Mouse (Mus musculus) midbrain, embryonic 13.5 days (tissue): Measurements from ENCODE around the gene Comt. TPM values are rescaled to one million over a fixed set of nuclear protein-coding genes. Genes with fewer than 3 reads are reported as not detected.

Source experiments
- ATAC-seq: fragments of 200-750 bp; cut with Nextera tagmentation; 2 replicates; pipeline ENCODE4 v1.8.0; 2017; ENCODE audit warnings: mild to moderate bottlenecking, moderate TSS enrichment, moderate library complexity
- H3K27ac ChIP-seq: fragments of 300-500 bp; sonication (generic); 2 replicates; pipeline ENCODE4 v1.5.1; 2015; ENCODE audit warnings: inconsistent platforms, mild to moderate bottlenecking, moderate library complexity
- H3K27me3 ChIP-seq: fragments of 300-500 bp; sonication (generic); 2 replicates; pipeline ENCODE4 v1.6.1; 2015; ENCODE audit warnings: mild to moderate bottlenecking, inconsistent platforms
- H3K36me3 ChIP-seq: fragments of 300-500 bp; sonication (generic); 2 replicates; pipeline ENCODE4 v1.6.1; 2015; ENCODE audit warnings: mild to moderate bottlenecking, inconsistent platforms
- H3K4me1 ChIP-seq: fragments of 300-500 bp; sonication (generic); replicated peaks from 2 replicates; pipeline ENCODE4 v1.6.1; 2015; ENCODE audit warnings: inconsistent platforms
- H3K4me2 ChIP-seq: fragments of 300-500 bp; sonication (generic); replicated peaks from 2 replicates; pipeline ENCODE4 v1.6.1; 2015; ENCODE audit warnings: moderate library complexity, mild to moderate bottlenecking, inconsistent platforms
- H3K4me3 ChIP-seq: fragments of 300-500 bp; sonication (generic); replicated peaks from 2 replicates; pipeline ENCODE4 v1.5.1; 2015; ENCODE audit warnings: mild to moderate bottlenecking, inconsistent platforms
- H3K9ac ChIP-seq: fragments of 300-500 bp; sonication (generic); replicated peaks from 2 replicates; pipeline ENCODE4 v1.6.1; 2015; ENCODE audit warnings: mild to moderate bottlenecking, inconsistent platforms
- H3K9me3 ChIP-seq: fragments of 300-500 bp; sonication (generic); 2 replicates; pipeline ENCODE4 v1.6.1; 2016; ENCODE audit warnings: mild to moderate bottlenecking, inconsistent platforms
- WGBS: fragments of 180-500 bp; shearing (Covaris S2); methylation state at CpG from one replicate; pipeline ENCODE4 v1.1.7; 2015; 5-methylcytosine and 5-hydroxymethylcytosine counted together
- polyA plus RNA-seq: library from polyadenylated mRNA; unstranded; fragments of >200 nt; fragmentation: Nextera tagmentation; extraction: Ambion mirVana; gene quantifications from 2 replicates; pipeline ENCODE4 v1.2.1, GENCODE M21; 2015

Comt gene
- polyA plus RNA-seq, 1 experiment from 2014 or later = 78.8 TPM

DNA sequence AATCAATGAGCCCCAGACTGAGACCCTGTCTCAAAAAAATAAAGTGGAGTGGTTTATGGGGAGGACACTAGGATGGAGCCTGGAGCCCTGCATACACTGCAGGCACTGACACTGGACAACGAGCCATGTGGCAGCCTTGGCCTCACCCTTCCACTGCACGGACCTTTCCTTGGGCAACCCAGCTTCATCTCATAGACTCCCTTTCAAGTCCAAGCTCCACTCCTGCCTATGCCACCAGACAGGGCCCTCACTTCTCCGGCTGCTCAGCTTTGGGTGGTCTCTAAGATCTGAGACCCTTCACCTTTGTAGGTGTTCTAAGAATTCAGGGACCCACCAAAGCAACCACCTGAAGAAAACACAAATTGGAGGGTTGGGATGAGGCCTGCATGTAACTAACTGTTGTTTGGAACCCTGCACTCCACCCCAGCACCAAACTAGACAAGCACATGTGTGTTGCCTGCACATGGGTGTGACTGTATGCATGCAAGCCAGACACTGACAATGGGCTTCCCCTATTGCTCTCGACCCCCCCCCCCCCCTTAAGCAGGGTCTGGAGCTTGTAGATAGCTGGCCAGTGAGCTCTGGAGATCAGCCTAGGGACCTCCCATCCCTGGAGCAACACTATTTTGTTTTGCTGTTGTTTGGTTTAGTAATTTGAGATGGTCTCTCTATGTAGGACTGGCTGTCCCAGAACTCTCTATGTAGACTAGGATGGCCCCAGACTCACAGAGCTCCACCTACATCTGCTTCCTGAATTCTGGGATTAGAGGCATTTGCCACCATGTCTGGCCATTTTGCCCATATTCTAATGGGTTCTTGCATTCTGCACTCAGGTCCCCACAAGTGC lies 7.7 kb downstream of the Comt start:
- ATAC-seq = peak; percentile 35; the same call in 1 of the 2 replicates
- H3K27me3 ChIP-seq = no peaks in the 10 kb centered on the region
- no peak overlapping the region for H3K27ac ChIP-seq
- 91% methylated on average over 4 of the region's 4 CpGs for WGBS
- H3K9ac ChIP-seq = no peak overlapping the region
- H3K4me3 ChIP-seq = no peak overlapping the region
- peaks cover 56% of the 10 kb centered on the region for H3K36me3 ChIP-seq
- no peaks in the 10 kb centered on the region for H3K9me3 ChIP-seq
- peaks cover 7% of the 10 kb centered on the region for H3K4me1 ChIP-seq
- H3K4me2 ChIP-seq = no peak overlapping the region

DNA sequence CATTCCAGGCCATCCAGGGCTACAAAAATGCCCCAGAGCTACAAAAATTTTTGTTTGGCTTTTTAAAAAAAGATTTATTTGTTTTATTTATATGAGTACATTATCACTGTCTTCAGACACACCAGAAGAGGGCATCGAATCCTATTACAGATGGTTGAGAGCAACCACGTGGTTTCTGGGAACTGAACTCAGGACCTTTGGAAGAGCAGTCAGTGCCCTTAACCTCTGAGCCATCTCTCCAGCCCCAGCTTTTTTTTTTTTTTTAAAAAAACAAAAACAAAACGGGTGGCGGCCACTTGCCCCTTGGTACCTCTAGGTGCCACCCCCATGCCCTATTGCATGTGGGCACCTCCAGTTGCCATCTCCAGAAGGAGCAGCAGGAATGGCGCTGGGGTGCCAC lies 9.2 kb downstream of the Comt start:
- Histone ChIP-seq H3K27me3 (no peaks in the 10 kb centered on the region), H3K4me3 (no peak overlapping the region), H3K4me1 (0 out of 2 replicates have a peak, but pooled peaks cover 4% of the 10 kb centered on the region), H3K36me3 (peaks cover 43% of the 10 kb centered on the region), H3K27ac (no peak overlapping the region), H3K9ac (no peak overlapping the region), H3K9me3 (no peaks in the 10 kb centered on the region), H3K4me2 (no peak overlapping the region)
- ATAC-seq = no peak
- 91% methylated on average over 5 of the region's 5 CpGs for WGBS

DNA sequence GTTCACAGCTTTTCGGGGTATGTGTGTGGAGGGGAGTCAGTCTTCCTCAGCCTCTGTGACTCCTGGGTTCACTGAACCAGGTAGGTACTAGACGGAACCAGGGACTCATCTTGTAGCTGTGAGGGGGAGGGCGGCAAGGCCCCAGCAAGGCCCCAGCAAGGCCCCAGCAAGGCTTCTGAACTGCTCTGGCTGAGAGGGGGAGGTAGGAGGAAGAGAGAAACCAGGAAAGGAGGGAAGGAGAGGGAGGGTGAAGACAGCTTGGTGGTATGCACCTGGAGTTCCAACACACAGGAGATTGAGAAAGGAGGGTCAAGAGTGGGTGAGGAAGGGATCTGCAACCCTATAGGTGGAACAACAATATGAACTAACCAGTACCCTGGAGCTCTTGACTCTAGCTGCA lies 9.8 kb downstream of the Comt start:
- Histone ChIP-seq H3K27me3 (no peaks in the 10 kb centered on the region), H3K4me3 (no peak overlapping the region), H3K4me1 (peaks cover 8% of the 10 kb centered on the region), H3K4me2 (no peak overlapping the region), H3K27ac (no peak overlapping the region), H3K36me3 (peaks cover 39% of the 10 kb centered on the region), H3K9ac (no peak overlapping the region), H3K9me3 (no peaks in the 10 kb centered on the region)
- no peak for ATAC-seq
- 94% methylated on average over 3 of the region's 3 CpGs for WGBS

DNA sequence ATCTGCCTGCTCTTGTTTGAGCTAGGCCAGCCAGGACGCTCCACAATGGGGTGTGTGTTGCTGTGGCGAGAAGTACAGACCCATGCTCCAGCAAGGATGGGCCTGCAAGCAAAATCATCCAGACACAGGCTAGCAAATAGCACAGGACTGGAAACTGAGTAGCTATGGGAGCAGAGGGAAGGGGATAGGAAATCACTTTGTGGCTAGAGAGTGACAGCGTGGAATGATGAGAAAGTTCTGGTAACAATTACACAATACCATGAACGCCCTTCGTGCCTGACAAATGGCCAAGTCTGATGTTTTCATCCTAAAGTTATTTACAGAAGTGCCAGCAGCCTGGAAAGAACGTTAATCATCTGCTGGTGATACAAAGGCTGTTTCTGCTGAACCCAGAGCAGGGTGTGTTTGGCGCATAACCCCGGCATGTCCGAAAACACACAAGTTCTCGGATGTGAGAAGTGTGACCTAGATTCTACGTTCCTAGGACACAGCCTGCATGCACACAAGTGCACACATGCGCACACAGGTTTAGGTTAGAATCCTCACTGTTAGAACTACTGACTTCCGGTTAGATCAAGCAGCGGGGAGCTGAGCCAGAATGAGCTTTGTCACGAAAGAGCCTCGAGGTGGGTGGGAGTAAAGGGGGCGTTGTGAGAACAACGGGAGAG lies 10.4 kb downstream of the Comt start:
- ATAC-seq = no peak
- Histone ChIP-seq H3K4me1 (peaks cover 14% of the 10 kb centered on the region), H3K9ac (no peak overlapping the region), H3K9me3 (no peaks in the 10 kb centered on the region), H3K4me3 (no peak overlapping the region), H3K27me3 (no peaks in the 10 kb centered on the region), H3K4me2 (no peak overlapping the region), H3K27ac (no peak overlapping the region), H3K36me3 (peaks cover 40% of the 10 kb centered on the region)
- 90% methylated on average over 18 of the region's 18 CpGs for WGBS

DNA sequence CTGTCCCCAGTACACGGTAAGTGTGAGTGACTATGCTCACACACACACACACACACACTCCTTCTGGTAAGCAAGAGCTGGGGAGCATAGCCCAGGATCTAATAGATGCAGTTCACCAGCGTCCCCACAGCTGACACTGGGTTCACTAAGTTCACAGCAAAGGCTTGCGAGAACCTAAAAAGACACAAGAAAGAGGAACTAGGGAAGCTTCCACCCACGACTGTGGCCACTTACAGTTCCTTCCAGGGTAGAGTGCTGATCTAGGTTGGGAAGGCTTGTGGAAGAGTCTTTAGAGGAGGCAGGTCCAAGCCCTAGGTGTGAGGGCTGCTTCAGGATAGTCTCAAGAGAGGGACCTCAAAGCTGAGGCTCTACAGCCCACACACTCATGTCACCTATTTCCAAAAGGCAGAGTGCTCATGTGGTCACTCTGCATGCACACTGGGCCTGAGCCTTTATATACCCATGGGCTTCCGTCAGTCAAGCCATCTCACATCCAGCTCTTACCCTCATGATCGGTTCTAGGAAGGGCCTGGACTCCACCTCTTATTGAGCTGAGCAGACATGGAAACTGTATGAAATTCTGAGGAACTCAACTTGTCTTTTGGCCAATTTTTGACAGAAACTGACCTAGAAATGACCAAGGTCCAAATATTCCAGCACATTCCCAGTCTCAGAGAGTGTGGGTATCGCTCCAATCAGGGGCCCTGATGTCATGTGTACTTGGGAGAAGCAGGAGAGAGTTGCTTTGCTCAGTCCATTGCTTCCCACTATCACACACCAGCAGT lies 13.4 kb downstream of the Comt start:
- Histone ChIP-seq H3K9me3 (no peaks in the 10 kb centered on the region), H3K27ac (no peak overlapping the region), H3K4me2 (no peak overlapping the region), H3K9ac (no peak overlapping the region), H3K4me1 (peaks cover 32% of the 10 kb centered on the region), H3K36me3 (peaks cover 55% of the 10 kb centered on the region), H3K27me3 (no peaks in the 10 kb centered on the region), H3K4me3 (no peak overlapping the region)
- ATAC-seq = no peak
- 89% methylated on average over 7 of the region's 7 CpGs for WGBS

DNA sequence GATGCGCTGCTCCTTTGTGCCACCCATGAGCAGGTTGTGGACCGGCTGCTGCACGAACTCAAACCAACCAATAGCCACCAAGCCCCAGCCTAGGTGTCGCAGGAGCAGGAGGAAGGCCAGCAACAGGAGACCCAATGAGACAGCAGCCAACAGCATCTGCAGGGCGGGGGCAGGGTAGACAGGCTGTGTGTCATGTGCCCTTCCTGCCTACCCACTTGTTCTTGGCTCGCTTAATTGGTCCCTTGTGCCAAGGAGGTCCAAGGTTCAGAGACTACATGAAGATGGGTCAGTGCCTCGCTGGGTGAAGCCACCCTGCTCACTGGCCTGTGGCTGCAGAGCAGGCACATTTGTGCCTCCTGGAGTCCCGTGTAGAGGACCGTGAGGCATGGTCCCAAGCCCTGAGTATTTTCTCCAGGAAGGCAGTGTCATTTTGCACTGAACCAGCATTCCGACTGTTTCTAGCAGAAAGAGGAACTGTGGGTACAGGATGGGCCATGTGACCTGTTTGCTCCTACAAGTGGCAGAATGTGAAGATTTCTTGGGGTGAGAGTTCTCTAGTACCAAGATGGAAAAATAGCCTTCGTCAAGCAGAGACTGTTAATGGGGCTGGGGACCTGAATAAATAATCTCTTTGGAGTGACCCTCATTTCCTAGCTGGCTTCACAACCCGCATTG lies 14.7 kb downstream of the Comt start:
- H3K36me3 ChIP-seq = peaks cover 58% of the 10 kb centered on the region
- WGBS = 87% methylated on average over 12 of the region's 12 CpGs
- peak overlapping the region; percentile 62; the same call in 1 of the 2 replicates for H3K27ac ChIP-seq
- 0 out of 2 replicates have a peak, but pooled peaks have one; percentile 10 for ATAC-seq
- H3K27me3 ChIP-seq = no peaks in the 10 kb centered on the region
- H3K9ac ChIP-seq = no peak overlapping the region
- no peak overlapping the region for H3K4me2 ChIP-seq
- no peaks in the 10 kb centered on the region for H3K9me3 ChIP-seq
- H3K4me3 ChIP-seq = no peak overlapping the region
- H3K4me1 ChIP-seq = peaks cover 32% of the 10 kb centered on the region

DNA sequence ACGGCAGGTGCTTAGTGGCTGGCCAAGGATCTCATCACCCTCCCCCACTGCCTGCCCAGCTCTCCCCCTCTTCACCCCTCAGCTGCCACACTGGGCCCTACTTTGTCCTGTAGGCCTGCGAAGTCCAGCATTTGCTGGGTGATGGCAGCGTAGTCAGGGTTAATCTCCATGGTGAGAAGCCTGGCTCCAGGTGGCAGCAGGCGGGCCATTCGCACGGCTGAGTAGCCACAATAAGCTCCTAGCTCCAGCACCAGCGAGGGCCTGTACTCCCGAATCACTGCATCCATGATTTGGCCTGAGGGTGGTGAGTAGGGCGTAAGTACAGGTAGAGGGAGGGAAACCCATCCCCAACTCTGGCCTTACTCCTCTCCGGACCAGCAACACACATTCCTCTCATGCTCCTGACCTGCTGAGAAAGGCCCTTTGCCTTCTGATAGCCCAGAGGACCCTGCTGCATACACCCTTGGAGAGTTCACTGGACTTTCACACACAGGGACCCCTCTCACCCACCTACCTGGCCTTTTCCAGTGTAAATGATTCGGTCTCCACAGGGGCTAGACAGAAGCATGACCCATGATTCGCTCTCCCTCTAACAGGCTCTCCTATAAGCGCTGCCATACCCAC lies 15.5 kb downstream of the Comt start:
- H3K36me3 ChIP-seq = peaks cover 58% of the 10 kb centered on the region
- H3K27ac ChIP-seq = peak overlapping the region; percentile 62
- peaks cover 32% of the 10 kb centered on the region for H3K4me1 ChIP-seq
- ATAC-seq = peak; percentile 22
- no peak overlapping the region for H3K4me3 ChIP-seq
- WGBS = 51% methylated on average over 13 of the region's 13 CpGs
- no peaks in the 10 kb centered on the region for H3K27me3 ChIP-seq
- no peaks in the 10 kb centered on the region for H3K9me3 ChIP-seq
- H3K4me2 ChIP-seq = no peak overlapping the region
- peak overlapping the region; percentile 41; the same call in 1 of the 2 replicates for H3K9ac ChIP-seq

DNA sequence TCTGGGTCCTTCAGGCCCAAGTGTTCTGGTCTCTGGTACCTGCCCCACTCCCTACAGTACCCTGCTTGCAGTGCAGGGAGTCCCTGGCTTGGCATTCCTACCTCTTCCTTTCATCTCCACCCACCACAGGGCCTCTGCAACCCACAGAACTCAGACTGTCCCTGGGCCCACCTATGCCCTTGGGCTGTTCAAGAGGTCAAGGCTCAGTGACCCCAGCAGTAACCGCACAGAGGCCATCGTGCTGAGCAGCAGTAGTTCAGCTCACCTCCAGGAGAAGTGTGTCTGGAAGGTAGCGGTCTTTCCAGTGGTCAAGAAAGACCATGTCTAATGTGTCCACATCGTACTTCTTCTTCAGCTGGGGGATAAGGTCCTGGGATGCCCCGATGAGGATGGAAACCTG lies 16.2 kb downstream of the Comt start:
- H3K4me2 ChIP-seq = no peak overlapping the region
- H3K27me3 ChIP-seq = no peaks in the 10 kb centered on the region
- peak overlapping the region; percentile 62; the same call in 1 of the 2 replicates for H3K27ac ChIP-seq
- H3K36me3 ChIP-seq = peaks cover 59% of the 10 kb centered on the region
- no peak overlapping the region for H3K4me3 ChIP-seq
- no peaks in the 10 kb centered on the region for H3K9me3 ChIP-seq
- WGBS = 73% methylated on average over 5 of the region's 5 CpGs
- peak overlapping the region; percentile 41; the same call in 1 of the 2 replicates for H3K9ac ChIP-seq
- no peak for ATAC-seq
- peaks cover 38% of the 10 kb centered on the region for H3K4me1 ChIP-seq

DNA sequence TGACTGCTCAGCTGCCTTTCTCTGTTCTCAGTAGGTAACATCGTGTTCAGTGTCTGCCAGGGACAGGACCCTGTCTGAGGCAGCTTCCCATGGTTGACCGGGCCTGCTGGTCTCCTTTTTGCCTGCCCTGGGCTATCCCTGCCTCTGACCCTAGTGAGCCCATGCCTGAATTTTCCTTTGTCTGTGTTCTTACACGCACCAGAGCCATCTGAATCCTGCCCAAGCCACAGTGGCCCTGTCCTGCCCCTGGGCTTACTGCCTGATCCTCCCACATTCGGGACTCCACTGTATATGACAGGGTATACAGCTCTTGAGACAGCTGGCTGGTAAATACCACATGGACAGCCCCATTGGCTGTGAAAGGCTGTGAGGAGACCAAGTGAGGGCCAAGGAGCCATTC lies 16.9 kb downstream of the Comt start:
- Histone ChIP-seq H3K4me2 (no peak overlapping the region), H3K4me1 (peaks cover 40% of the 10 kb centered on the region), H3K9me3 (no peaks in the 10 kb centered on the region), H3K36me3 (peaks cover 63% of the 10 kb centered on the region), H3K27ac (peak overlapping the region; percentile 60), H3K4me3 (no peak overlapping the region), H3K9ac (no peak overlapping the region), H3K27me3 (no peaks in the 10 kb centered on the region)
- WGBS = 65% methylated on average over 4 of the region's 4 CpGs
- no peak for ATAC-seq

DNA sequence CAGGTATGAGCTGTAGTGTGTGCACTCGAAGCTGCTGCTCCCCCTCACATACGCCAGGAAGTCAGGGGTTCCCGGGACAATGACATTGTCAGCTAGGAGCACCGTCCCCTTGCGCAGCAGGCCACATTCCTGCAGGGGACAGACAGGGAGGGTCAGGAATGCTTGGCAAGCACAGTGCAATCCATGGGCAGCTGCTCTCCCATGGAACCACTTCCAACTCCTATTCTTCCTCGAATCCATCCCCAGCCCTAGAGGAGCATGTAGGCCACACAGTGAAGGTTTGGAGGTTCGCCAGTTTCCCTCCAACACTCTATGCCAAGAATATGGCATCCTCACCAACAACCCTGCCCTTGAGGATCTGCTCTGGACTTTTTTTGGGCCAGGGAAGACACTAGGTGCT lies 18.7 kb downstream of the Comt start:
- Histone ChIP-seq H3K9me3 (no peaks in the 10 kb centered on the region), H3K27ac (peak overlapping the region; percentile 60), H3K27me3 (no peaks in the 10 kb centered on the region), H3K4me2 (no peak overlapping the region), H3K4me3 (no peak overlapping the region), H3K9ac (no peak overlapping the region), H3K4me1 (peaks cover 40% of the 10 kb centered on the region), H3K36me3 (peaks cover 77% of the 10 kb centered on the region)
- 72% methylated on average over 7 of the region's 7 CpGs for WGBS
- ATAC-seq = no peak

DNA sequence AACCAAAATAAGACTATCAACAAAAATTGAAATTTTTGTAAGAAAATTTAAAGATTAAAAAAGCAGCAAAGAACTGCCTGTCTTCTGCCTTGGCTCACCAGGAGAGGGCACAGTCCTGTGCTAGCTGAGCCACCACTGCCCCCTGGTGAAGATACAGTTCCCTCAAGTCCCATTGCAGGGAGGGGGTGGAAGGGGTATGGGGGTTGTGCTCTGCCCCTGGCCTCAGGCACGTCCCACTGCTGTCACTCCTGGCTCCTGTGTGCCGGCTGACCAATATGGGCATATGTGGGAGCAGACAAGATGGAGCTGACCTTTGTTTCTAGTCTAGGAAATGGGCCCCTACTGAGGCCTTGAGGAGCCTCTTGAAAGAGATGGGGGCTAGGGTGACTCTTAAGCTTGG lies 20.4 kb downstream of the Comt start:
- peaks cover 39% of the 10 kb centered on the region for H3K4me1 ChIP-seq

More for the DNA sequence above, 20.4 kb downstream of the Comt start:
- Histone ChIP-seq H3K36me3 (peaks cover 87% of the 10 kb centered on the region), H3K9me3 (no peaks in the 10 kb centered on the region), H3K4me3 (no peak overlapping the region), H3K27ac (0 out of 2 replicates have a peak overlapping the region, but pooled peaks have one; percentile 21), H3K9ac (no peak overlapping the region), H3K4me2 (no peak overlapping the region), H3K27me3 (no peaks in the 10 kb centered on the region)
- 8% methylated on average over 2 of the region's 2 CpGs for WGBS
- ATAC-seq = peak; percentile 32; the same call in 1 of the 2 replicates
